Mouse (Mus musculus): ENCODE measurements around the gene Foxo3. TPM values are rescaled to one million over a fixed set of nuclear protein-coding genes. Genes with fewer than 3 reads are reported as not detected.

Gene Foxo3
- polyA plus RNA-seq, 1 experiment from 2014 or later: 4.6 TPM

GRCm38 (mm10) chr10:42246483-42246882 lies 30.1 kb downstream of the Foxo3 start:
- ATAC-seq (replicated peaks): no peak
- Histone ChIP-seq H3K27me3 (no peaks in the 10 kb centered on the region), H3K4me1 (peaks cover 7% of the 10 kb centered on the region), H3K4me3 (no peak overlapping the region), H3K27ac (replicated peaks) (no peak overlapping the region), H3K4me2 (replicated peaks) (no peak overlapping the region), H3K36me3 (no peaks in the 10 kb centered on the region), H3K9me3 (no peaks in the 10 kb centered on the region), H3K9ac (replicated peaks) (no peak overlapping the region)
- 75% methylated on average over 3 of the region's 3 CpGs for WGBS

- Histone ChIP-seq H3K4me1 (0 out of 2 replicates have a peak, but pooled peaks cover 2% of the 10 kb centered on the region), H3K4me3 (no peak overlapping the region), H3K9me3 (no peaks in the 10 kb centered on the region), H3K27me3 (no peaks in the 10 kb centered on the region), H3K9ac (replicated peaks) (no peak overlapping the region), H3K27ac (replicated peaks) (no peak overlapping the region), H3K36me3 (no peaks in the 10 kb centered on the region), H3K4me2 (replicated peaks) (no peak overlapping the region)
- 94% methylated on average over 3 of the region's 3 CpGs for WGBS
- ATAC-seq (replicated peaks): no peak
Observed at GRCm38 (mm10) chr10:42245636-42246035, 30.9 kb downstream of the Foxo3 start.

GRCm38 (mm10) chr10:42245256-42245601 lies 31.3 kb downstream of the Foxo3 start:
- 92% methylated on average over 3 of the region's 3 CpGs for WGBS
- no peaks in the 10 kb centered on the region for H3K36me3 ChIP-seq
- no peaks in the 10 kb centered on the region for H3K27me3 ChIP-seq
- no peak overlapping the region for H3K4me3 ChIP-seq
- H3K4me1 ChIP-seq: 0 out of 2 replicates have a peak, but pooled peaks cover 2% of the 10 kb centered on the region
- H3K27ac ChIP-seq (replicated peaks): no peak overlapping the region
- H3K9me3 ChIP-seq: no peaks in the 10 kb centered on the region
- no peak overlapping the region for H3K9ac ChIP-seq (replicated peaks)
- ATAC-seq (replicated peaks): no peak
- H3K4me2 ChIP-seq (replicated peaks): no peak overlapping the region

- ATAC-seq (replicated peaks): no peak
- WGBS: 71% methylated on average over 8 of the region's 8 CpGs
- no peak overlapping the region for H3K9ac ChIP-seq (replicated peaks)
Observed at GRCm38 (mm10) chr10:42244420-42245255, 31.9 kb downstream of the Foxo3 start.

DNA sequence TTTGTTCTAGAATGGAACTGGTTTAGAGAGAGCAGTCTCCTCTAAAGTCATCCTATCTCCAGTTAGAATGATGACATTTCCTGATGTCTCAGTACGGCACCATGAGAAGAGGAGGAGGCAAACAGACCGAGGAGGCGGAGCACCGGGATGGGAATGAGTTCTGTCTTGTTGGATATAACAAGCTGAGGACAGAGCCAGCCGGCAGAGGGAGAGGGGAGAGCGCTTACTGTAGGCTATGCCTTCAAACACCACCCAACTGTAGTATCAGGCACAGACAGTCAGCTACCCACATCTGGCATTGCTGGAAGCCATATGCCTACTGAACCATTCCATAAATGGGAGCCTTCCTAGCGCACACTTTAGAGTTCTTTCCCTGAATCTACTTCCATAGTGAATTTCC lies 32.6 kb downstream of the Foxo3 start:
- H3K27ac ChIP-seq (replicated peaks): no peak overlapping the region
- no peak overlapping the region for H3K4me3 ChIP-seq
- H3K9ac ChIP-seq (replicated peaks): no peak overlapping the region
- H3K27me3 ChIP-seq: no peaks in the 10 kb centered on the region
- H3K4me2 ChIP-seq (replicated peaks): no peak overlapping the region
- WGBS: 96% methylated on average over 7 of the region's 7 CpGs
- no peak for ATAC-seq (replicated peaks)
- no peaks in the 10 kb centered on the region for H3K9me3 ChIP-seq
- no peaks in the 10 kb centered on the region for H3K36me3 ChIP-seq
- H3K4me1 ChIP-seq: no peaks in the 10 kb centered on the region

More at GRCm38 (mm10) chr10:42244420-42245255, 31.9 kb downstream of the Foxo3 start:
- Histone ChIP-seq H3K4me3 (no peak overlapping the region), H3K27me3 (no peaks in the 10 kb centered on the region), H3K27ac (replicated peaks) (no peak overlapping the region), H3K36me3 (no peaks in the 10 kb centered on the region), H3K9me3 (no peaks in the 10 kb centered on the region), H3K4me2 (replicated peaks) (no peak overlapping the region), H3K4me1 (0 out of 2 replicates have a peak, but pooled peaks cover 2% of the 10 kb centered on the region)

- H3K27me3 ChIP-seq: no peaks in the 10 kb centered on the region
- H3K4me1 ChIP-seq: no peaks in the 10 kb centered on the region
- WGBS: 92% methylated on average over 6 of the region's 6 CpGs
- no peak overlapping the region for H3K4me3 ChIP-seq
- H3K9ac ChIP-seq (replicated peaks): no peak overlapping the region
- H3K4me2 ChIP-seq (replicated peaks): no peak overlapping the region
- H3K36me3 ChIP-seq: no peaks in the 10 kb centered on the region
- H3K9me3 ChIP-seq: no peaks in the 10 kb centered on the region
- ATAC-seq (replicated peaks): no peak
- H3K27ac ChIP-seq (replicated peaks): no peak overlapping the region
Observed at GRCm38 (mm10) chr10:42242484-42242883, 34.1 kb downstream of the Foxo3 start.

DNA sequence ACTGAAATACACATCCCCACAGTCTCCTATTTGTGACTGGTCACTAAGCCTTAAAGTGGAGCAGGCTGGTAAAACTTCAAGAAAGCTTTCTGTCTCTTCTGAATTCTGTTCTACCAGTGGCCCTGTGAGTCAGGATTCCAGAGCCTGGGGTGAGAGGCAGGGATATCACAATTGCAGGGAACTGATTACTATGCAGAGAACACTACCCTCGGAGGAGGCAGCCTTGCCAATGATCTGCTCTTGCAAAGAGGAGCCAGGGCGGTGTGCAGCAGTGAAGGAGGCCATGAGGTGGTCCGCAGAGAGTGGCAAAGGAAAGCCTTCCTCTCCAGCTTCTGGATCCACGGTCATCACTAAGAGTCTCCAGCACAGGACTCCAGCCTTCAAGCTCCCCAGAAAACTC lies 34.8 kb downstream of the Foxo3 start:
- Histone ChIP-seq H3K27me3 (no peaks in the 10 kb centered on the region), H3K27ac (replicated peaks) (no peak overlapping the region), H3K36me3 (no peaks in the 10 kb centered on the region), H3K9ac (replicated peaks) (no peak overlapping the region), H3K4me1 (no peaks in the 10 kb centered on the region), H3K4me2 (replicated peaks) (no peak overlapping the region), H3K9me3 (no peaks in the 10 kb centered on the region), H3K4me3 (no peak overlapping the region)
- 66% methylated on average over 4 of the region's 4 CpGs for WGBS
- no peak for ATAC-seq (replicated peaks)

- Histone ChIP-seq H3K9me3 (no peaks in the 10 kb centered on the region), H3K9ac (replicated peaks) (no peak overlapping the region), H3K4me2 (replicated peaks) (no peak overlapping the region), H3K27me3 (no peaks in the 10 kb centered on the region), H3K4me3 (no peak overlapping the region), H3K4me1 (no peaks in the 10 kb centered on the region), H3K27ac (replicated peaks) (no peak overlapping the region), H3K36me3 (no peaks in the 10 kb centered on the region)
- 84% methylated on average over 6 of the region's 6 CpGs for WGBS
- ATAC-seq (replicated peaks): no peak
Observed at GRCm38 (mm10) chr10:42239810-42240111, 36.8 kb downstream of the Foxo3 start.

- H3K27ac ChIP-seq (replicated peaks): no peak overlapping the region
Observed at GRCm38 (mm10) chr10:42238923-42239809, 37.4 kb downstream of the Foxo3 start.

GRCm38 (mm10) chr10:42238296-42238695 lies 38.3 kb downstream of the Foxo3 start:
- Histone ChIP-seq H3K4me3 (no peak overlapping the region), H3K27me3 (no peaks in the 10 kb centered on the region), H3K36me3 (no peaks in the 10 kb centered on the region), H3K4me2 (replicated peaks) (no peak overlapping the region), H3K27ac (replicated peaks) (no peak overlapping the region), H3K9ac (replicated peaks) (no peak overlapping the region), H3K4me1 (no peaks in the 10 kb centered on the region), H3K9me3 (no peaks in the 10 kb centered on the region)
- 27% methylated on average over 5 of the region's 5 CpGs for WGBS
- no peak for ATAC-seq (replicated peaks)

More at GRCm38 (mm10) chr10:42238923-42239809, 37.4 kb downstream of the Foxo3 start:
- Histone ChIP-seq H3K36me3 (no peaks in the 10 kb centered on the region), H3K4me2 (replicated peaks) (no peak overlapping the region), H3K9ac (replicated peaks) (no peak overlapping the region), H3K4me3 (no peak overlapping the region), H3K27me3 (no peaks in the 10 kb centered on the region), H3K4me1 (no peaks in the 10 kb centered on the region), H3K9me3 (no peaks in the 10 kb centered on the region)
- no peak for ATAC-seq (replicated peaks)
- WGBS: 84% methylated on average over 15 of the region's 15 CpGs

- Histone ChIP-seq H3K4me3 (no peak overlapping the region), H3K36me3 (no peaks in the 10 kb centered on the region), H3K27ac (replicated peaks) (no peak overlapping the region), H3K4me2 (replicated peaks) (no peak overlapping the region), H3K4me1 (0 out of 2 replicates have a peak, but pooled peaks cover 4% of the 10 kb centered on the region), H3K27me3 (no peaks in the 10 kb centered on the region), H3K9ac (replicated peaks) (no peak overlapping the region), H3K9me3 (no peaks in the 10 kb centered on the region)
- 94% methylated on average over 4 of the region's 4 CpGs for WGBS
- ATAC-seq (replicated peaks): no peak
Observed at GRCm38 (mm10) chr10:42237556-42237955, 39.0 kb downstream of the Foxo3 start.

GRCm38 (mm10) chr10:42235321-42235720 lies 41.2 kb downstream of the Foxo3 start:
- H3K4me2 ChIP-seq (replicated peaks): no peak overlapping the region
- no peaks in the 10 kb centered on the region for H3K9me3 ChIP-seq
- 79% methylated on average over 6 of the region's 6 CpGs for WGBS
- H3K4me1 ChIP-seq: 0 out of 2 replicates have a peak, but pooled peaks cover 7% of the 10 kb centered on the region
- H3K36me3 ChIP-seq: no peaks in the 10 kb centered on the region
- H3K27me3 ChIP-seq: no peaks in the 10 kb centered on the region
- H3K27ac ChIP-seq (replicated peaks): no peak overlapping the region
- no peak for ATAC-seq (replicated peaks)
- no peak overlapping the region for H3K4me3 ChIP-seq
- H3K9ac ChIP-seq (replicated peaks): no peak overlapping the region

All from forebrain, embryonic 15.5 days (tissue).